Mouse (Mus musculus) midbrain, embryonic 16.5 days (tissue): ENCODE data around the gene Ilvbl. TPM values are rescaled to one million over a fixed set of nuclear protein-coding genes. Genes with fewer than 3 reads are reported as not detected.

Source experiments
- microRNA-seq: library from miRNA; unstranded; fragments of <30 nt; microRNA quantifications from one replicate; pipeline ENCODE4, GENCODE M21; 2017
- polyA plus RNA-seq: library from polyadenylated mRNA; unstranded; fragments of >200 nt; fragmentation: Nextera tagmentation; extraction: Ambion mirVana; gene quantifications from 2 replicates; pipeline ENCODE4 v1.2.1, GENCODE M21; 2015

Ilvbl gene
- polyA plus RNA-seq, 1 experiment from 2014 or later: 81.4 TPM

Small RNA genes lying within 50 kb of the gene (microRNA-seq; reads per million reads assigned to microRNA genes)
- gene Gm27541: not detected

Other genes starting within 250 kb of the Ilvbl start
- gene Agpat3, start 221.9 kb upstream of the Ilvbl start, polyA plus RNA-seq: 61.4 and 66.3 TPM in 2 replicates
- 406 and 431 TPM in 2 replicates for gene Rrp1, start 161.3 kb upstream of the Ilvbl start, polyA plus RNA-seq
- 90.7 and 94.6 TPM in 2 replicates for gene Cstb, start 148.7 kb upstream of the Ilvbl start, polyA plus RNA-seq
- 47.4 and 58.8 TPM in 2 replicates for gene Pdxk, start 109.4 kb upstream of the Ilvbl start, polyA plus RNA-seq
- not detected in 2 replicates for gene Olfr1358, start 56.9 kb upstream of the Ilvbl start, polyA plus RNA-seq
- 2.9 and 3.0 TPM in 2 replicates for gene Syde1, start 17.6 kb downstream of the Ilvbl start, polyA plus RNA-seq
- gene Olfr1357, start 43.7 kb downstream of the Ilvbl start, polyA plus RNA-seq: not detected in 2 replicates
- gene Casp14, start 143.9 kb downstream of the Ilvbl start, polyA plus RNA-seq: not detected in 2 replicates
- gene Ccdc105, start 178.7 kb downstream of the Ilvbl start, polyA plus RNA-seq: 0.32 and 0.65 TPM in 2 replicates
- 16.8 and 23.9 TPM in 2 replicates for gene Slc1a6, start 206.2 kb downstream of the Ilvbl start, polyA plus RNA-seq